Mouse (Mus musculus) embryonic facial prominence, embryonic 13.5 days (tissue): ENCODE data around the gene Zfp938. TPM values are rescaled to one million over a fixed set of nuclear protein-coding genes. Genes with fewer than 3 reads are reported as not detected.

Experiments used
- ATAC-seq: fragments of 200-750 bp; cut with Nextera tagmentation; 2 replicates; pipeline ENCODE4 v1.8.0; 2017; ENCODE audit warnings: low read depth; ENCODE audit not compliant: insufficient number of reproducible peaks, insufficient read depth, low FRiP score, low TSS enrichment
- H3K27ac ChIP-seq: fragments of 300-500 bp; sonication (generic); 2 replicates; pipeline ENCODE4 v1.5.1; 2015; ENCODE audit warnings: moderate library complexity, mild to moderate bottlenecking, inconsistent platforms
- H3K27me3 ChIP-seq: fragments of 300-500 bp; sonication (generic); 2 replicates; pipeline ENCODE4 v1.6.1; 2015; ENCODE audit warnings: mild to moderate bottlenecking, inconsistent platforms
- H3K36me3 ChIP-seq: fragments of 300-500 bp; sonication (generic); 2 replicates; pipeline ENCODE4 v1.6.1; 2015; ENCODE audit warnings: mild to moderate bottlenecking, inconsistent platforms
- H3K4me1 ChIP-seq: fragments of 300-500 bp; sonication (generic); 2 replicates; pipeline ENCODE4 v1.6.1; 2015; ENCODE audit warnings: inconsistent platforms
- H3K4me2 ChIP-seq: fragments of 300-500 bp; sonication (generic); 2 replicates; pipeline ENCODE4 v1.6.1; 2015; ENCODE audit warnings: moderate library complexity, mild to moderate bottlenecking, inconsistent platforms
- H3K4me3 ChIP-seq: fragments of 300-500 bp; sonication (generic); 2 replicates; pipeline ENCODE4 v1.5.1; 2015; ENCODE audit warnings: mild to moderate bottlenecking, inconsistent platforms
- H3K9ac ChIP-seq: fragments of 300-500 bp; sonication (generic); 2 replicates; pipeline ENCODE4 v1.6.1; 2015; ENCODE audit warnings: mild to moderate bottlenecking, inconsistent platforms
- H3K9me3 ChIP-seq: fragments of 300-500 bp; sonication (generic); 2 replicates; pipeline ENCODE4 v1.6.1; 2016; ENCODE audit warnings: inconsistent platforms
- WGBS: fragments of 180-500 bp; shearing (Covaris S2); methylation state at CpG from one replicate; pipeline ENCODE4 v1.1.7; 2015; ENCODE audit warnings: mixed read lengths; 5-methylcytosine and 5-hydroxymethylcytosine counted together
- polyA plus RNA-seq: library from polyadenylated mRNA; unstranded; fragments of >200 nt; fragmentation: Nextera tagmentation; extraction: Ambion mirVana; gene quantifications from 2 replicates; pipeline ENCODE4 v1.2.1, GENCODE M21; 2015

Gene Zfp938
- polyA plus RNA-seq: 17.0 and 23.4 TPM in 2 replicates

GRCm38 (mm10) chr10:82240742-82241400, at the start of gene Zfp938:
Zfp938 (minus strand) TSS chr10:82241280.
- peak within 1 kb of the TSS; percentile 84 for H3K9ac ChIP-seq
- peaks cover 10% of the 10 kb centered on the region for H3K4me1 ChIP-seq
- H3K27ac ChIP-seq: peak within 1 kb of the TSS; percentile 85
- H3K4me2 ChIP-seq: peak within 1 kb of the TSS; percentile 68
- peak within 1 kb of the TSS; percentile 71 for H3K4me3 ChIP-seq
- no peaks in the 10 kb centered on the region for H3K27me3 ChIP-seq
- ATAC-seq: peak; percentile 95
- H3K9me3 ChIP-seq: peaks cover 19% of the 10 kb centered on the region
- H3K36me3 ChIP-seq: peaks cover 27% of the 10 kb centered on the region
- 3% methylated on average over 27 of the region's 27 CpGs for WGBS

- no peak overlapping the region for H3K4me2 ChIP-seq
- ATAC-seq: no peak
- WGBS: 80% methylated on average over 2 of the region's 2 CpGs
- no peaks in the 10 kb centered on the region for H3K27me3 ChIP-seq
- H3K9ac ChIP-seq: no peak overlapping the region
- H3K36me3 ChIP-seq: no peaks in the 10 kb centered on the region
- no peak overlapping the region for H3K4me3 ChIP-seq
- no peak overlapping the region for H3K27ac ChIP-seq
- no peaks in the 10 kb centered on the region for H3K4me1 ChIP-seq
- 0 out of 2 replicates have a peak, but pooled peaks cover under 1% of the 10 kb centered on the region for H3K9me3 ChIP-seq
These were observed 16.3 kb upstream of the Zfp938 start for GRCm38 (mm10) chr10:82257331-82257730.

GRCm38 (mm10) chr10:82245021-82245420, 3.9 kb upstream of the Zfp938 start:
- H3K27me3 ChIP-seq: no peaks in the 10 kb centered on the region
- H3K4me1 ChIP-seq: peaks cover 7% of the 10 kb centered on the region
- H3K4me2 ChIP-seq: no peak overlapping the region
- no peak overlapping the region for H3K4me3 ChIP-seq
- no peaks in the 10 kb centered on the region for H3K9me3 ChIP-seq
- no peak for ATAC-seq
- no peaks in the 10 kb centered on the region for H3K36me3 ChIP-seq
- no peak overlapping the region for H3K9ac ChIP-seq
- H3K27ac ChIP-seq: no peak overlapping the region

GRCm38 (mm10) chr10:82241401-82241788, 315 bp upstream of the Zfp938 start:
- peak overlapping the region; percentile 84 for H3K9ac ChIP-seq
- WGBS: 74% methylated on average over 5 of the region's 5 CpGs
- H3K36me3 ChIP-seq: peaks cover 21% of the 10 kb centered on the region
- H3K4me2 ChIP-seq: peak overlapping the region; percentile 68
- H3K27me3 ChIP-seq: no peaks in the 10 kb centered on the region
- H3K27ac ChIP-seq: 0 out of 2 replicates have a peak overlapping the region, but pooled peaks have one; percentile 85
- peaks cover 18% of the 10 kb centered on the region for H3K9me3 ChIP-seq
- H3K4me3 ChIP-seq: peak overlapping the region; percentile 71
- H3K4me1 ChIP-seq: peaks cover 10% of the 10 kb centered on the region
- ATAC-seq: 0 out of 2 replicates have a peak, but pooled peaks have one; percentile 8

GRCm38 (mm10) chr10:82178257-82179064, 62.6 kb downstream of the Zfp938 start:
- ATAC-seq: peak; percentile 99
- Histone ChIP-seq H3K4me1 (peaks cover 4% of the 10 kb centered on the region; the same call in 1 of the 2 replicates), H3K4me2 (peak overlapping the region; percentile 65), H3K9me3 (peaks cover 9% of the 10 kb centered on the region; the same call in 1 of the 2 replicates), H3K27me3 (no peaks in the 10 kb centered on the region), H3K36me3 (no peaks in the 10 kb centered on the region), H3K9ac (peak overlapping the region; percentile 85), H3K27ac (peak overlapping the region; percentile 96), H3K4me3 (peak overlapping the region; percentile 62)
- WGBS: 7% methylated on average over 47 of the region's 47 CpGs

Other genes starting within 250 kb of the Zfp938 start
- 15.2 and 16.7 TPM in 2 replicates for gene Zfp873, start 193.2 kb downstream of the Zfp938 start, polyA plus RNA-seq
- gene BC024063, start 157.9 kb downstream of the Zfp938 start, polyA plus RNA-seq: 6.7 and 7.3 TPM in 2 replicates
- gene AU041133, start 113.3 kb downstream of the Zfp938 start, polyA plus RNA-seq: 6.7 and 8.6 TPM in 2 replicates
- not detected in 2 replicates for gene 4932415D10Rik, start 75.3 kb upstream of the Zfp938 start, polyA plus RNA-seq
- gene Gm4924, start 113.0 kb upstream of the Zfp938 start, polyA plus RNA-seq: 14.0 and 15.9 TPM in 2 replicates